Mouse (Mus musculus) spleen, embryonic (tissue): Measurements from ENCODE around the gene Ptprm.

ENCODE experiments used
- CTCF ChIA-PET: fragments of 350-600 bp; sonication (Branson Sonifier 250); formaldehyde crosslinking; loops from one replicate; lab custom pipeline; 2022; lab: Charles Lee

Gene Ptprm

DNA sequence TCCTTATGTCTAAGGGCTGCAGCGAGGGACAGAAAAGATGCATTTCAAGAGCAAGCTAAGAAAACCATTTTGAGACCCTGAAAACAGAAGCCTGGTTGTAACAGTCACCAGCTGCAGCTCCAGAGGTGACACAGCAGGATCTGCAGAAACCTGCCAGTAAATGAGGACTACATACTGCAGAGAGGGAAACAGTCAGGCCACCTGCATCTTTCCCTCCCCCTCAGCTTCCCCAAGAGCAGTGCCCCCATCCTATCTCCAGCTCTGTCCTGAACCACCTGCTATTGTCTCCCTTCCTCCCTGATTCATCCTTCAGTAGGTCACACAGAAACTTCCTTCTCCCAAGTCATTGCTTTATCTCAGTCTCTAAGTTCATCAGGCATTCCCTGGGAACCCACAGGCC is 274.7 kb downstream of the Ptprm start:
- CTCF ChIA-PET, result no interaction called here

DNA sequence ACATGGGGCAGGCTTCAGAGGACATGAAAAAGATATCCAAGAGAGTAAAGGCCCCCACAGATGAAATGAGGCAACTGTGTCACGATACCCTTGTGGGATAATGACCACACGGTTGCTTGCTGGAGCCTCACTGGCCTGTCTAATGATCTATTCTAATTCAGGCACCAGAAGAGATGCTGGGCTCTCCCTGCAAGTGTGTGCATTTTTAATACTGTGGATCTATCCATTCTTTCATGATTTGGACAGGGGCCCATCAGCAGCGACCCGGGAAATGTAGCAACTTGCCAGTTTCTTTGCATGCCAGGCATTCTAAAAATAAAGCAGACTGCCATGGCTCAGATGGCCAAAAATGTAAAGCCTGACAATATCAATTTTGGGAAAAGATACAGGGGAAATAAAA is 280.7 kb downstream of the Ptprm start:
- CTCF ChIA-PET, result no interaction called here

DNA sequence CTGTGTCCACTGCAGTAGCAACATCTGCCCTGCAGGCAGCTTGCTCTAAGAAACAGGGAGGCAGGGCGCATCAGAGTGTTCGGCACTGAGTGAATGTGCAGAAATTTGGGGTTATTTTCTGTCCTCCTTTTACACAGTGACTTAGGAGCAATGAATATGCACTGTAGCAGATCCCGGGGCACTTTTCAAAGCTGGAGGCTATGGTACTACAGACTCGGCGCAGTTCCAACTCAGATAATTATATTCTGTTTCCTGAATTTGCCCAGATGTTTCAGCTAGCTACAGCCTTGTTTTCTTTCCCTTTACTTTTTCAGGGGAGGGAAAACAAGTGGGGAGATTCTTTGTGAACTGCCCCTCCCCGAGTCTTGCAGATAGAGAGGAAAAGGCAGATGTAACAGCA is 281.1 kb downstream of the Ptprm start:
- CTCF ChIA-PET, result no interaction called here

DNA sequence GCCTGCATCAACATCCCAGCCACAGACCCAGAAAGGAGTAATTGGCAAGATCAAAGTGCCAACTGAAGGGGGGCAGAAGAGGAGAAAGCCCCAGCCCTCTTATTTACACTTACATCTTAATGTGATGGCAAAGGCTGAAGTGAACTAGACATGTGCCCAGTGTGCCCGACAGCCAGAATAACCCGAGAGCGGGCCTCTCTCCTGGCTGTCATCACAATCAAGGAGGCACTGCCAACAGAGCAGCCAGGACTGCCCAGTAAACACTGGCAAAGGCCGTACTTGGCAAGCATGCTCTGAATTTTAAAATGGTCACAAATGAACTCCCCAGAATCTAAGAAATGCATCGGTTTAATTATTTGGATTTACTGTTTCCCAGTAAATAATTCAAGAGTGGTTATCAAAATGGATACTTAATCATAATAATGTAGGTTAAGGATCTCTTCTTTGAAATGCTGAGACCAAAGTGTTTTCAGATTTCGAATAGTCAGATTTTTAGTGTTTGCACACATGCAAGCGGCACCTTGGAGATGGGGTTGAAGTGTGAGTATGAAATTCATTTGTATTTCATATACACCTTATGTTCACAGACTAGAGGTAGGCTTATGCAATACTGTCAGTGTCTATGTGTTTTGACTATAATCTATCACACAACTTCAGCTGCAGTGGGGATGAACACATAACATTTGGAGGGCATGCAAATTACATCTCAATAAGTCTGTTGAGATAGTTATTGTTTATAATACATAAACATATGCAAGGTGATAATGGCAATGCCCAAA is 282.8 kb downstream of the Ptprm start:
- CTCF ChIA-PET, result no interaction called here

DNA sequence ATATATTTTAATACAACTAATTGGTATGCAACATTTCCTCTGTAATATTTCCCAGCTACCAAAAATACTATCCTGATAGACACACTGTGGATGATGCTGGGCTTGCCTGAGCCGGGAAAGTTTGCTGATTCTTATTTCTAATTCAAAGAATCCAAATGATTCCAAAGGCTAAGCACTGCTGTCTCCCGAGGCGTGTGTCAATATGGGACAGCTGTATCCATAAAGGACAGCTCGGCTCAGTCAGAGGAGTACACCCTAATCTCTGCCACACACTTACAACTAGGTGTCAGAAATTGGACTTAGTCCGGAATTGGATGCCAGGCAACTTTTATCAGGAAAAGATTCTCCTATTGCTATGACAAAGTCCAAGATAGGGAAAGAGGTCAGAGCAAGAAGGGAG is 290.6 kb downstream of the Ptprm start:
- CTCF ChIA-PET, result no interaction called here

DNA sequence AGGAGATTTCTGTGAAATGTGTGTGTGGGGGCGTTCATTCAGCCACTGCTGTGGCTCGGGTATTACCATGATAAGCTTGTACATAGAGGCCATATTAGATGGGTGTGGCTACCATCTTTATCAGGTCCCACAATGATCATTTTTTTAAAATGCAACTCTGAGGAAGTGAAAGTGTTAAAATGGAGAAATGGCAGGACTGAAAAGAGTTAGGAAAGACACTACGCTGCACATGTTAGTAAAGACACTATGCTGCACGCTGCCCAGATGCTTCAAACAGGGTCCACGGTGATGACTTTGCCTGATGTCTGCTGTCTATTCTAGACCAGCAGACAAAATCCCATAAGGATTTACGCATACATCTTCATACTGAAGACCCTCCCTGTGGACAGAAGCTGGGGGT is 298.6 kb downstream of the Ptprm start:
- CTCF ChIA-PET, result no interaction called here

DNA sequence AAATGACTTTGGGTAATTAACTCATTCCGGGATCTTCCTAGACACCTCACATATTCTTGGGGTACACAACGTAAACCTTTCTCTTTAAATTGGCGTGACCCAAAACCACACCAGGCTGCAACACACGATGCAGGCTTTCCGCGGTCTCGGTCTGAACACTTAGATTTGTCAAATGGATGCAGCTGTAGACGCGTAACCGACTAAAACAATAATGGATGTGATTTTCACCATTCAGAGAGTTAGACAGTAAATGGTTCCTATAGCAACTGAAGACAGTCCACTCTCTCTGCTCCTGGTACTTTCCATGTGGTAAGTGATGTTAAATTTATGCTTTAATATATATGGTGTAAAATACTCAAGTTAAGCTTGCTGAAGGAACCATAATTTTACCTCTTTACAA is 300.1 kb downstream of the Ptprm start:
- CTCF ChIA-PET, result no interaction called here

DNA sequence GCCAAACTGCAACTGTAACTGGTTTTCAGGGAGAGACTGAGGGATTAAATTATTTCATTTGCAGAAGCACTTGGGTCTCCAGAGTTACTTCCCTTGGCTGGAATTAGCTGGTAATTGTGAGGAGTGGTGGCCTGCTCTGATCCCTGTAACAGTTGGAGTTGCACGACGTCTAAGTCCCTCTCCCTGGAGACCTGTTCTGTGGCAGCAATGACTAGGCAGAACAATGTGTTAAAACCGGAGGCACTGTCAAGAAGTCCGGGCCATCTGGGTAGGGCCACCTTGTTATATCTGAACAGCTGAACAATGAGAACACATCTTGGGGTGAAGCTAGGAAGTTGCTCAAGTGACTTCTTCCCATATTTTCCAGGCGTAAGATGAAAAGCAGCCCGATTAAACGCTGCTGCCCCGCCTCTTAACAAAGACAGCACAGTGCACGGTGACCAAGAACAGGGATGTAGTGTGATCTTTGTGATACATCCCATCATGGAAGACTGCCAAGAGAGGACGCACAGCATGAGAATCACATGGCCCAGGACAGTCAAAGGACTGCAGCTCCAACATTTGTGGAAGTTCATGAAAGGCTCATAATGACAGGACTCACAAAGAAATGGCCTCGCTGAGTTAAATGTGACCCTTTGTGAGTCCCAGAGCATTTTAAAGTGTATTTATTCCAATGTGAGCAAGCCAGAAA is 301.5 kb downstream of the Ptprm start:
- CTCF ChIA-PET, result no interaction called here

DNA sequence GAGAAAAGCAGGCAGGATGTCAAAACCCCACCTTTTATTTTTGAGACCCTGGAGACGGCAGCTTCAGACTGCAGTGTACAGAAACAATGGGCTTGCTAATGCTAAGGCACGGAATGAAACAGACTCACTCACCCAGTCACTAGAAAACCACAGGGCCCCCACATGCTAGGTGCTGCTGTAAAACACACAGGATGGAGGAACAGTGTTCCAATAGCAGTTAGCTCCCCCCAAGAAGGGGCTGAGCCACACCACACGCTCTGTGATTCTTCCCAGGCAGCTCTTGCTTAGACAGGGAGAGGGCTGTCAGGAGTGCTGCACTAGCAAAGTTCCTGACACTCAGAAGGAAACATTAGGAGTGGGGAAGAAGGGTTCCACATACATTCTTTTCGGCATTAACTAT is 306.6 kb downstream of the Ptprm start:
- CTCF ChIA-PET, result no interaction called here

DNA sequence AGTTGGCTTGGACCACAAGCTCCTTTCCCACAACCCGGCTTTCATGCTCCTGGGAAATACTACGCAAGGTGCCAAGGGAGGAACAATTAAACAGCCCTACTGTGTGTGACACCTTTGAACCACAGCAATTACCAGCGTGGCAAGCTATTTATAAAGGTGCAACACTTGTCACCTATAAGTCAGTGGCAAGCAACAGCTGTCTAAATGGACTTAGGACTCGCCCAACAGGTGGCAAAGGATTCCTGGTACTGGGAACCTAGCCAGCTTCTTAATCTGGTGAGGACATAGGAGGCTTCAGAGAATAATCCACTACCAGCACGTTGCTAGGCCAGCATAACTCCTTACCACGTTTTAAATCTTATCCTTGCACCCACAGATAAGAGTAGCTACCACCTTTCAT is 315.7 kb downstream of the Ptprm start:
- CTCF ChIA-PET, result no interaction called here

DNA sequence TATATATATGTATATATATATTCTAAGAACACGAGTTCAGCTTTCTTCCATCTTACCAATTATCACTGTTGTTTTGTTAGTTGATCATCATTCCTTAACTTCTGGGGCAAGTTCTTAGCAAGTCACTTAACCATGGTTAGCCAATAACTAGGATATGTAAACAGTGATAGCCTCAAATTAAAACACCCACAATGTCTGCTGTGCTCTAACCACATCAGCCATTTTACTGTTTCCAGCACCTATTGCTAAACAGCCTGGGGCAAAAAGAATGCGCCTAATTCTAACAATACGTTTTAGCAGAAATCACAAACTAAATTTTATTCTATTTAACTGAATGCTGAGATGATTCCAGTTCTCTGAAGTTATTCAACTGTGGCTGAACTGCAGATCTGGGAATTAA is 320.7 kb downstream of the Ptprm start:
- CTCF ChIA-PET, result no interaction called here

DNA sequence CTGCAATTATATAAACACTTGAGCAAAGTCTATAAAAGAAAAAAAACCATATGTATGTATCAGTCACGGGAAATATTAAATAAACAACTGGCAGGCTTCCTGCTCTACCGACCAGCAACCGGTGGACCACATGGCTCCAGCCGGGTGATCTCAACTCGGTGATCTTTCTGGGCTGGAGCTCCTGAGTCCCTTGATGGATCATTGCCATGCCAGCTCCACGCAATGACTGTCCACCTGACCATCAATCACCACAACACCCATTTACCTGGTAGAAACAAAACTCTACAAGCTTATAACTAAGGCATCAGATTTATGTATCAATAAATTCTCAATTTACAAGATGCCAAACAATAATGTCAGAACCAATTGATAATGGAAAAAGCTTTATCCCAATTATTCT is 322.2 kb downstream of the Ptprm start:
- CTCF ChIA-PET, result no interaction called here

DNA sequence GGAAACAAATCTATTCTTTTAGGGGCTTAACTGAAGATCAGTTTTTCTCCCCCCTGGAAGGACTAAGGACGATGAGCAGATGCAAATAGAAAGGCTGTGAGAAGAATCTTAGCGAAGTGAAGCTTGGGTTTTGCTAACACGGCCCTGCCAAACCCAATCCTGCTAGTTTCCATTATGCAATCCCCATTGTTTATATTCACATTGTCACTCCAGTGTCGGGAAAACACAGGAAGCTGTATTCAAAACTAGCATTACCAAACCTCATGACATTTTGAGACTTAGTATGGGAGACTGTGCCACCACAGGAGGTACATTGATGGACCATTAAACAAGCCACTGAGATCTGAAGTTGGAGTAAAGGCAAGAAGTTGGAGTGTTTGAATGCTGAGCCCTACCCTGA is 322.9 kb downstream of the Ptprm start:
- CTCF ChIA-PET, result no interaction called here

DNA sequence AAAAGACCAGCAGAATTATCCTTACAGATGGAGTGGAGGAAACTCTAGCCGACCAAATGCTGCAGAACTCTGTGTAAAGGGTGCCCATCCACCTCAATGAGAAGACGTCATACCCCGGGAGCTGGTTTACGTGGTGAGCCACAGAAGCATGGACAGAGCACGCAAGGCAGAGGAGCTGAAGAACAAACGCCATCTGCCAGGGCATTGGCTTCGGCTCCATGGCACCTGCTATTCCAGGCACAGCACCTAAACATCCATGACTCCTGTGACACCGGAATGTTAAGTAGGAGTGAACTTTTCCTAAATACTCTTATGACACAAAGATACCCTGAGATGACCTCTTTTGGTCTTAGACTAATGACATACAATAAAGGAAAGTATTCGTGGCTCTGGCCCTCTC is 327.0 kb downstream of the Ptprm start:
- CTCF ChIA-PET, result no interaction called here

DNA sequence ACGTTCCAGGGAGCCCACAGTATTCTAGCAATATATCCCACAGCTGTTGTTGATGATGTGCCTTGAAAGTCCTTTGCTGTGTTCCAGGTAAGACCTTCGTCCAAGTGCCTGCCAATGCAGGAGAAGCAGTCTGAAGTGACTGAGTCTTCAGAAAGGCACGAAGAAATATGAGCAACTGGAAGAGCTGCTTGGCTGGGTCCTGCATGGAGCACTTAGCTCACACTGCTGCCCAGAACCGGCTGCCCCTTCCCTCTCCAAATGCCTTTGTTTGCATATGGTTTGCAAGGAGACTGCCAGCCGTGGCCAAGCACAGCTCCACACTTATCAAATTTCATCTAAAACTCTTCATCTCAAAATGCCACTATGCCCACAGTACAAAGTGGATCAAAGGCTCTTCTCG is 337.8 kb downstream of the Ptprm start:
- CTCF ChIA-PET, result no interaction called here

DNA sequence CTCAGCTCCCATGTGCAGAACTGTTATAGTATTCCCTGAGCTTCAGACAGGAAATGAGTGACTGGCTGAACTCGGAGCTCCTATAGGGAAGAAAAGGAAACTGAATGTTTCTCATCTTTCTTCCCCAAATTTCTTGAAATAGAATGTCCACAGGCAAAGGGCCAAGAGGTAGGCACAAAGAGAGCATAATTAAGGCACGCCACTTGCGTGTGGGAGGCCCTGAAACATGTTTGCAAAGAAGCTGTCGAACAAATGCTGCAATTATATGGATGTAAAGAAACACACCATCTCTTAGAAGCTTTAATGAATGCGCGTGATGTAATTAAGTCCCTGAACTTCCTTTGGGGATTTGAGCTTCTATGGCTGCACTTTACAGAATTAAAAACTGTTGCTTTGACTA is 341.0 kb downstream of the Ptprm start:
- CTCF ChIA-PET, result no interaction called here

DNA sequence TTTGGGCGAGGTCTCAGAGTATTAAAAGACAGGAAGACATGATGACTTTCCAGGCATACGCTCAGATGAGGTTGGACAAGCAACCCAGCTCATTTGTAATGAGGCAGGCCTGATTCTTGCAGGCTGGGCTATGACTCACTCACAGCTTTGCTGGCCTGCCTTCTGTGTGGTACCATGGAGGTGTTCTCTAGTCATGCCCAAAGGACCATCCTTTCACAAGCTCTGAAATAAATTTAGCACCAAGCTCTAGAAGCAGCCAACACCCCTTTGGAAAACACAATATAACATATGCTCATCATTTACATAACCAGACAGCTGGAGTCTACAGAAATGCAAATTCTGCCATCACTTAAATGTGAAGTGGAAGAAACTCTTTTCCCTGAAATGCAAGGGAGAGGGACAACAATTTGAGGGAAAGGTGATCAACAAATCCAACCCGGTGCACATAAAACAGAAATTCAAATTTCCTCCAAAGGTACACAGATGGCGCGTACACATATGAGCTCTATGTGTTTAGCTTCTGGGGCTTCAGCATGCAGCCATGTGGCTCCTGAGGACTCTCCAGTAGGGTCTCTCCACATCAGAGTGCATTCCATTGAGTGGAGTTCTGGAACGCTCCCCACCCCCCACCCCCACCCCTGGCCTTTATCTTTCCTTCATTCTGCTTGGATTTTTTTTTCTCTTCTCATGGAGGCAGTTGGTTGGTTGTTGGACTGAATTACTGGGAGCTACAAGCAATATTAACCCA is 342.2 kb downstream of the Ptprm start:
- CTCF ChIA-PET, result no interaction called here

DNA sequence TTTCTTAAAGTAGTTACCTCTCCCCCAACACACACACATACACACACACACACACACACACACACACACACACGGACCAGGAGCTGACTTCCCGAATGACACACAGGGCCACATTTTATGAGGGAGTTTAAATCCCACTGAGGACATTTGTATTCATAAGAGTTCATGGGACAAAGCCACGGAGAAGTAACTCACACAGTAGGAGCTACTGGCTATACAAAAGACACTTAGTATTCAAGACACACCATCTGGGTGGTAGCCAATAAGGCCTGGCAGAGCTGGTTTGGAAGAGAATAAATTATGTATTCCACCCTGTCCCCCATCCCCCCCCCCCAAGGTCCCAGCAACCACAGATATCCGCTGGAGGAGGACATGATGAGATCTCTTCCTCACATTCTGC is 344.1 kb downstream of the Ptprm start:
- CTCF ChIA-PET, result no interaction called here

DNA sequence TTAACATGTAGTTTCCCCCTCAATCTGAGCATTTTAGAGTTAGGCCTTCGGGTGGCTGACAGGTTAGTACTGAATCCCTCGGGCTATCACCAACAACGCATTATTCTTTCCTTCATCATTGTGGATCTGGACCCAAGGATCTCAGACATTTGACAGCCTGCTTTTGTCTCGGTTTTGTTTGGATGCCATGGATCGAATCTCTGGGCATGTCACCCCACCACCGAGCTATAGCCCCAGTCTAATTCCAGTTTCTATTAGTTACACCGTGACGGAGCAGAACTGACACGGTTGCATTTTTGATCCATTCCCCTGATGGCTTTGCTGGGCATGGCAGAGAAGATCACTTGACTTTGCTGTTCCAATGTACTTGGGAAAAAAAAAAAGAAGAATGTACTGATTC is 346.1 kb downstream of the Ptprm start:
- CTCF ChIA-PET, result no interaction called here

DNA sequence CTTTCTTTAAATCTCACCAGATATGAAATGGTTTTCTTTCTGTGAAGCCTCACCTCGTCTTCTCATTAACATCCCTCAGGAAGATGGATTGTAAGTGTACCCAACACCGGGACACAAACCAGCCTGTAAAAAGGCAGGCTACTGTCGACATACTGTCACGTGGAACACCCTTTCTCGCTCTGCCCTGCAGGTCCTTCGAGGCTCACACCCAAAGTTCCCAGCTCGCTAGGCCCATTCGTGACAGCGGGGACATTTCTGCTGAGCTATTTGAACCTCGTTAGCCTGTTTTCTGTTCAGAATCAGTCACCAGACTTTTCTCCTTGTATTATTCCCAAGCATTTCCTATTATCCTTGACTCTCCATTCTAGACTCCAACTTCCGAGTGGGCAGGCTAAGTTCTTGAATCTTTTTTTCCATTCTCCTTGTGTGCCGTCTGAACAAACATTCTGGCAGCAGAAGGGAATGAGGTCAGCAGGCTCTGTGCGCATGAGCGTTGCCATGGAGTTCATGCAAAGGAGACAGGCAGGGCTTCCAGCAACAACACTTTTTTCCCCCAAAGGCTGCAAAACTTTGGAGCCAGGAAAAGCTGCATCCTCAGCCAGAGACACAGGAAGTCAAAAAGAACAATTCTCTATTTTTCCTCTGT is 347.4 kb downstream of the Ptprm start:
- CTCF ChIA-PET, result no interaction called here

DNA sequence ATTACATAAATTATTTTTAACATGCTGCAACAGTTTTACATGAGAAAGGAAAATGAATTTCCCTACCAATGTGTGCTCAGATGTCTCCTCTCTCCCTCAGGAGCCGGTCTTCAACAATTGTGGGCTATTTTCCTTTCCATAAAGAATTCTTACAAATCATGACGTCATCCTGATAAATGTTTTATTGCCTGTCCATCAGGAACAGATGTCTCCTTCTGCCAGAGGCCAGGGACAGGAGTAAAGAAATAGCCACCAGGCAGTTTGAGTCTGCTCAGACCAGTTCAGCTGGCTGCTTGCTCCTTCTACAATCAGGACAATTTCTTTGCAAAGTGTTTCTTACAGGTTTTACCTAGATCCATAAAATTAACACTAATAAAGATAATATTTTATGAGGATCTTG is 357.4 kb downstream of the Ptprm start:
- CTCF ChIA-PET, result no interaction called here

DNA sequence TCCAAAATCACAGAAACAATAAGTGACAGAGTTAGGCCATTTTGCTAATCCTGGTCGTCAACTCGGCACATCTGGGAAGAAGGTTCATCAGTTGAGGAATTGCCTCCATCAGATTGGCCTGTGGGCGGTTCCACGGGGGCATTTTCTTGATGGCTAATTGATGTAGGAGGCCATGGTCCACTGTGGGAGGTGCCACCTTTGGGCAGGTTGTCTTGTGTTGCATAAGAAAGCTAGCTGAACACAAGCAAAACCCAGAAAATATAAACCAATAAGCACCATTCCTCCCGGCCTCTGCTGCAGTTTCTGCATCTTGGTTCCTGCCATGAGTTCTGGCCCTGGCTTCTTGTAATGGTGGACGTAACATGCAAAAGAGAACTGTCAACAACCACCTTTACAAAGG is 358.2 kb downstream of the Ptprm start:
- CTCF ChIA-PET, result no interaction called here
